1 mouse cellular context compared by ENCODE assay signal in the genomic region with DNA sequence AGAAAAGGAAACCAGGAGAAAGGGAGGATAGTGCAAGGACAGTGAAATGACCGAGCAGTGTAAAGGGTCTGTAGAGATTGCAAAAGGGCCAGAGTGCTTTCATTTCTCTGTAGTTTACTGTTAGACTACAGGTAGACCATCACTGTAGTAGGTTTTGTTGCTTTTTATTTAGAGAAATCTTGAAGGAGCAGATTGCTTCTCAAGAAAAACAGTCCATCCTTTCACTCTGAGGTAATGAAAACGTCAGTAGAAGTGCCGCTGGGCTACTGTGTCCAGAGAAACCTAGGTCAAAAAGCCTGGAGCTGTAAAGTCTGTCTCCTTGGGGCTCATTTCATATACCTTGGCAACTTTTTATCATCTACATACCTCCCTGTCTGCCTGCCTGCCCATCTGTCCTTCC.
TF ChIP-seq lines count a peak whose summit lies in the region.

No protein-coding gene starts in this region.

TF ChIP-seq in MEL, 35 proteins besides CTCF, POLR2A, EP300 and RAD21:
- TF ChIP-seq HCFC1 (IDR thresholded peaks at IDR 0.05; ENCODE audit: low read depth, low read length) (no peak), MAFK (IDR thresholded peaks at IDR 0.05; ENCODE audit: borderline replicate concordance, low read depth, low read length) (no peak), ETS1 (IDR thresholded peaks at IDR 0.05; ENCODE audit: low read depth, low read length) (no peak), GATA1 (IDR thresholded peaks at IDR 0.05; ENCODE audit: low read depth, low read length) (no peak), CHD1 (IDR thresholded peaks at IDR 0.05; ENCODE audit: low read depth, low read length) (no peak), TCF12 (IDR thresholded peaks at IDR 0.05; ENCODE audit: low read depth, low read length) (no peak), ZKSCAN1 (IDR thresholded peaks at IDR 0.05; ENCODE audit: low read depth, low read length) (no peak), POLR2AphosphoS5 (IDR thresholded peaks at IDR 0.05; ENCODE audit: borderline replicate concordance, low read depth, low read length) (no peak), SIN3A (IDR thresholded peaks at IDR 0.05; ENCODE audit: low read length) (no peak), MXI1 (IDR thresholded peaks at IDR 0.05; ENCODE audit: low read depth, low read length) (no peak), ZMIZ1 (IDR thresholded peaks at IDR 0.05; ENCODE audit: low read depth, low read length) (no peak), NRF1 (IDR thresholded peaks at IDR 0.05; ENCODE audit: insufficient read depth, low read depth, low read length, poor library complexity, severe bottlenecking) (no peak), KAT2A (conservative IDR thresholded peaks at IDR 0.05; ENCODE audit: low read depth, low read length) (no peak), RCOR1 (IDR thresholded peaks at IDR 0.05; ENCODE audit: low read depth, low read length) (no peak), USF2 (IDR thresholded peaks at IDR 0.05; ENCODE audit: borderline replicate concordance in 1 of 2, insufficient read depth in 1 of 2, low read depth in 1 of 2, low read length in 2 of 2) (no peak), POLR2AphosphoS2 (IDR thresholded peaks at IDR 0.05; ENCODE audit: low read length) (no peak), NELFE (IDR thresholded peaks at IDR 0.05; ENCODE audit: low read depth, low read length) (no peak), MYC (IDR thresholded peaks at IDR 0.05; ENCODE audit: low read depth, low read length) (no peak), ZC3H11A (IDR thresholded peaks at IDR 0.05; ENCODE audit: low read depth, low read length) (no peak)
